Mouse (Mus musculus) lung, adult 18-20 months (tissue): ENCODE data around the gene Scnn1a.

Experiments used
- DNase-seq, 2 experiments: peaks; one replicate each; pipeline ENCODE4 v3.0.0; 2022; ENCODE audit warnings: mixed read lengths in 2 of 2

The Scnn1a gene

DNA sequence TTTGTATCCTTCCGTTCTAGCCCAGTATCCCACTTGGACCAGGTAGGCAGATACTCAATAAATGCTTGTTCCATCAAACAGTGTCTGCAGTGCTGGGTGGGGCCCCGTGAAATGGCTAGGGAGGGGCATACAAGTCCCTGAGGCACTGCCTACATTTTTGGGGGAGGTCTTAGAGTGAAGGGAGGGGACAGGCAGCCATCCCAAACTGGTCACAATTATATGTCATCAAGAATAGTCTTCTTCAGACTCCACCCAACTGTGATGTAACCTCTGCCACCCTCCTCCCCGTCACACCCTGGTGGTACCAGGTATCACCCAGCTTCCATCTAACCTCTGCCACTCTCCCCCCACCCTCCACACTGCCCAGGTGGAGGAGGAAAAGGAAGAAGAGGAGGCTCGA, 24.4 kb downstream of the Scnn1a start:
- no peak for DNase-seq

DNA sequence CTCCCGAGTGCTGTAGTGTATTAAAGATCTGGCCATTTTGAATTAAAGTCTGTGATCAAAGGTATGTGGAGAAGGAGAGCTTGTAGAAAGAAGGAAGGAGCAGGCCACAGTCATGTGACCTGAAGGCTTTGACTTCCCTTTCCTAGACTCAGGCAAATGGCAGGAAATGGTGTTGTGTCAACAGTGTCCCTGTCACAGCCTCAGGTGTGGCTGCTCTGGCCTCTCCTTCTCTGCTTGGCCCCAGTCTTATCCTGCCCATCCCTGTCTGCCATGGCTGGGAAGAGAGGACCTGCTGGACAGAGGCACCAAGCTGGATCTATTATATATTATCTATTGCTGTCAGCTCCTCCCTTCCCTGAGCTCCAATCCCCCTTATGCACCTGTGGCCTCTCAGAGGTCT, 25.2 kb downstream of the Scnn1a start:
- DNase-seq, result no peak

DNA sequence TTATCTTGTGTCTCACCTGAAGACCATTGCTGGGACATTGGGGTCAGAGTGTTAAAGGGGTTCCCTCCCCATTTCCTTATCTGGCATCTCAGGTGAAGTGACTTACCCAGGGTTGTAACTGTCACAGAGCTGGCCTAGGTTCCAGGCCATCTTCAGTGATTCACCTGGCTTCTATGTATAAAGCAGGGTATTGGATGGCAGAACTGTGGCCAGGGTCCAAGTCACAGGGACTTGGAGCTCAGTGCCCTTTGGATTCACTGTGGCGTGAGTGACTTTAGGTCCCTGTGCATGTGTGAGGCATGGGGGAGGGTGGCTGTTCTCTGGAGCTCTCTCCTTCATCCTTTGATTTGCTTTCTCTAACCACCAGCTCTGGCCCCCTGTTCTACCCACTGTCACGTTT, 25.6 kb downstream of the Scnn1a start:
- DNase-seq, result no peak

DNA sequence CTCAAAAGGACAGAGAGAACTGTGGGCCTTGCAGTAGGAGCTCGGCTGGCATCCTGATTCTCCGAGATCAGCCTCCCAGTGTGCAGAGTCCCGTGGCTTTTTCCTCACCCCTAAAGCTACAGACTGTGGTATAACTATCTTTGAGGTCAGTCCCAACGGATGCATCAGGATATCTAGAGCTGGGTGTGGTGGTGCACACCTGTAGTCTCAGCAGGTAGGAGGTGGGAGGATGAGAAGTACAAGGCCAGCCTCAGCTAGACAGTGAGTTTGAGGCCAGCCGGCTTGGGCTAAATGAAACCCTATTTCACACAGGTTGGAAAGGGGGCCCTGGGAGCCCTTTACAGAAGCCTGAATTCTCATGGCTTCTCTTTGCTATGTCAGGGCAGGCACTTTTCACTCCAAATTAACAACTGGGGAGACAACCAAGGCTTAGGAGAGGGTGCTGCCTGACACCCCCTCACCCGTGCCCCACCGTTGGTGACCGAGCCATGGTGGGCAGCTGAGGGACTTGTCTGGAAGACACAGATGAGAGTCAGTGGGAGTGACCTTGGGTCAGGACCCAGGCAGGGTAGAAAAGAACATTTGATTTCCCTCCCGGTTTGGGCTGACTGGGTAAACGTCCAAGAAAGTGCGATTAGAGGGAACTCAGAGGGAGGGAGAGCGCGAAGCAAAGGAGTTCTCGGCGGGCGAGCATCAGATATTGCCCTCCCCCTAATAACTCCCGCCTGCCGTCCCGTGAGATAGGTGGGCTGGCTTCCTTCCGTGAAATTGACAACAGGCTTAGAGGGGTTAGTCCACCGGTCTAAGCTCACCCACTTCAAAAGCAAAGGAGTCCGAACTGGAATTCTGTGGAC, 28.5 kb downstream of the Scnn1a start, which contains the start of gene Tnfrsf1a:
Gene Tnfrsf1a, plus strand, starts transcription at position 642 of the 854 bp plus-strand sequence.
- DNase-seq, result peak in 1 of 2 experiments; percentile 44

DNA sequence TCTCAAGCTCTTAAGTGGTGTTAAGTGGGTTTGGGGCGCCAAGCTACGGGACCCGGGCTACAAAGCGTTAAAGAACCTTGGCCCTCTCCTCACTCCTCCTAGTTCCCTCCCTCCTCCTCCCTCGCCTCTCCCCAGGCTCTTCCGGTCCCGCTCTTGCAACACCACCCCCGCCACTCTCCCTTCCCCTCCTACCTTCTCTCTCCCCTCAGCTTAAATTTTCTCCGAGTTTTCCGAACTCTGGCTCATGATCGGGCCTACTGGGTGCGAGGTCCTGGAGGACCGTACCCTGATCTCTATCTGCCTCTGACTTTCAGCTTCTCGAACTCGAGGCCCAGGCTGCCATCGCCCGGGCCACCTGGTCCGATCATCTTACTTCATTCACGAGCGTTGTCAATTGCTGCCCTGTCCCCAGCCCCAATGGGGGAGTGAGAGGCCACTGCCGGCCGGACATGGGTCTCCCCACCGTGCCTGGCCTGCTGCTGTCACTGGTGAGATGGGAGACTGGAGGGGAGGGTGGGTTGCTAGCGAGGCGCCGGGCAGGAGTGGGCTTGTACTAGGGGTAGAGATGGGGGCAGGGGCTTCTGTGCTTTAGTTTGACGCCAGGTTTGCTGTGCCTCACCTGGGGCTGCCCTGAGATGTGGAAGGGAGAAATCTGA, 29.2 kb downstream of the Scnn1a start:
- peak; percentile 81 to 87 for DNase-seq

DNA sequence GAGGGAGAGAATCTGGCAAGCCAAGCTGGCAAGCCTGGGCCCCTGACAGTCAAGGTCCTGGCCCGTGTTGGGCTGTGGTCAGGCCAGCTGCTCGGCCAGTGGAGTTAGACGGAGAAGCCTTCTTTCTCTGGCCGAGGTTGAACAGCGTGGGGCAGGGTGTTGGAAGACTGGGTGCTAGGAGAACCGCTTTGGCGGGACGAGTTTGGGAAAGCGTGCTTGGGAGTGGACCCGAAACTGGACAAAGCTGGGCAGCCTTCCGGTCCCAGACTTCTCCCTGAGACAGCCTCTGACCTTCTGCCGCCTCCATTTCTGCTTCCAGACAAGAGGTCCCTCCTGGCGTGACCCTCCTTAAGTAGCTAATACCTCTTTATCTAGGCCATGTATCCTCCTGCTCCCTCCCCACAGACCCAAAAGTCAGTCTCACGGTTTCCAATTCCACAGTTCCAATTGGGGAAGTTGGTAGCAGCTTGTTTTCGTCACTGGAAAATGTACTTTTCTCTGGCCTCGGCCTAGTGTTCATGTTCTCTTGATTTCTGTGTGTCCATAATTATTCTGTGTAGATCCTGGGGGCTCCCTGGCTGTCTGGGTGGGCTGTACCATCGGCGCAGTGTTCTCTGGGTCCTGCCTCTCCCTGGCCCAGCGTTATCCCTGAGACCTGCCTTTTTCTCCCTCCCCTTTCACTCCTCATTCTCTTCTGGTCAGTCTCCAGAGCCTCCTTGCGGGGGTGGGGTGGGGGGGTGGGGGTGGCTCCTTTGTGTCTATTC, 30.0 kb downstream of the Scnn1a start:
- peak; percentile 42 to 44 for DNase-seq

DNA sequence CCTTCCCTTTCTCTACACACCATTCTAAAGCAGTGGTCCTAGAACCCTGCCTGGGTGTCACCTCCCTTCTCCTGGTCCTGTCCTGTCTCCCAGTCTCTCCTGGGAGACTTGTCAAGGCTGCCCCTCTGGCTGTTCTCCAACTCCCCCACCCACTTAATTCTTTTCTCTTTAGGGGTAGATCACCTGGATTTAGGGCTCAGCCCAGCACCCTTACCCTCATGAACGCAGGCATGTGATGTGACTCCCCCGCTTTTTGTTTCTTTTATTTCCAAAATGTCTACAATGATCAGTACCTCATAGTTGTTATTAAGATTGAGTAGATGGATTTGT, 30.5 kb downstream of the Scnn1a start:
- DNase-seq, result no peak

DNA sequence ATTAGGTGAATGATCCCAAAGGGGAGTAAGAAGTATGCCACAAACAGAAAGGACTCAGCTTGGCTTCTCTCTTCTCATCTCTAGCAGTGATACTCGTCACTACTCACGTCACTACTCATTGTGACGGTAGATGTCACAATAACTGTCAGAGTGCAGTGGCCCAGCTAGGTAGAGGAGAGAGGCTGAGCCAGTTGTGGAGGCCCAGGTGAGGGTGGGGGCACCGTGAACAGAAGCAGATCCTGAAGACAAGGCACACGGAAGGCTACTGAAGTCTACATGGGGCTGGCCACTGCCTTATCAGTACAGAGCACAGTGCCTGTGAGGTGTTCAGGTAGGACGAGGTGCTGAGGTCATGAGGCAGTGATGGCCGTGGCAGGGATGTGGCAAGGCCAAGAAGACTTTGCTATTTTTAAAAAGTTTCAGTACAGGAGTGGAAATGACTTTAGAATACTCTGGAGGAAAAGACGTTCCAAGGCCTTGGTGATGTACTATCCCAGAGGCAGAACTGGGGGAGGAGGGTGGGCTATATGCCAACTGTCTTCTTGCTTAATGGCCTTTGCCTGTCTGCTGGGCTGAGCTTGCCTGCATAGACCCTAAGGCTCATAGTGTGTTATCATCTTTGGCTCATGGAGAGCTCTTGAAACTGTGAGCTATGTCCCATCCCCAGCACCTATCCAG, 31.0 kb downstream of the Scnn1a start:
- DNase-seq, result peak; percentile 52 to 64

DNA sequence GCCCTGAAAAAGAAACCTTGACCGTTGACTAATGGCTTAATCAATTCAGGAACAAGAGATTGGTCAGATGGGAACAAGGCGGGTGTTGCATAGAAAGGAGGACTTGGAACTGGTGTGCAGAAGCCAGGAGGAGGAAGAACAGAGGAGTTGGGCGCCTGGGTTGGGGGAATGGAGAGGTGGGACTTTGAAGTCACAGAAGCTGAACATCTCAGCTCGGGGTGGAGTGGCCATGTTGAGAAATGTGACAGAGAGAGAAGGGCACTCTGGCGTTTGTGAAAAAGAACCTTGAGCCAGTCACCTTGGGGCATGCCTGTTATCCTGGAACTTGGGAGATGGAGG, 31.6 kb downstream of the Scnn1a start:
- DNase-seq, result no peak

DNA sequence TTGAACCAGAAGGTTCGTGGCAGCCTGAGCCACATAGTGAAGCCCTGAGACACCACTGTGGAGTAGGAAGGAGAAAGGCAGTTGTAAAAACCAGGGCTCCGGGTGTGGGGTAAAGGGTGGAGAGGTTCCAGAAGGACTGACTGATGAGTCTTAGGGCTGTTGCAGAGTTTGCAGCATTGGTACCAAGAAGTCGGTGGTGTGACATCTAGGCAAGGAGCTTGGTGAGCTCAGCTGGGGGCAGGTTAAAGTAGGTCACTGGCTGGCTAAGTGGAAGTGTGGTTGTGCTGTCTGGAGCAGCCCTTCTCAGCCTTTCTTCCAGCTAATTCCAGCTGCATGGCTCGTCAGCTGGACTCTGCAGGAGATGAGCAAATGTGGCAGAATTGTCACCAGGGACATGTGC, 32.4 kb downstream of the Scnn1a start:
- DNase-seq, result no peak

DNA sequence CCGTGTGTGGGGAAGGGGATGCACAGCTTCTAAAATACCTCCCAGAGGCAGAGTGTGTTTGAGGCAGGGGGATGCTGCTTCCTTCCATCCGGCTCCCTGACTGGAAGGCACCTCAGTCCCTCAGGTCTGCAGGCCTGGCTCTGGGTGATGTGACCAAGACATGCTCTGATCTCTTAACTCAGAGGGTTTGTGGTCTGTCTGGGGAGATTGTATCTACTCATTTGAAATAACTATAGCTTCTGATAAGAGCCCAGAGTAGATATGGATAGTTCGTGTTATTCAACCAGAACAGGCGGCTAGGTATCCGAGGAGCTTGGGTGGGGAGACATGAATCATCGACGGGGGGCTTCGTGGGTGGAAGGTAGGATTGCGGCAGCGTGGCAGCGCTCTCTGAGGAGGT, 32.8 kb downstream of the Scnn1a start:
- no peak for DNase-seq

DNA sequence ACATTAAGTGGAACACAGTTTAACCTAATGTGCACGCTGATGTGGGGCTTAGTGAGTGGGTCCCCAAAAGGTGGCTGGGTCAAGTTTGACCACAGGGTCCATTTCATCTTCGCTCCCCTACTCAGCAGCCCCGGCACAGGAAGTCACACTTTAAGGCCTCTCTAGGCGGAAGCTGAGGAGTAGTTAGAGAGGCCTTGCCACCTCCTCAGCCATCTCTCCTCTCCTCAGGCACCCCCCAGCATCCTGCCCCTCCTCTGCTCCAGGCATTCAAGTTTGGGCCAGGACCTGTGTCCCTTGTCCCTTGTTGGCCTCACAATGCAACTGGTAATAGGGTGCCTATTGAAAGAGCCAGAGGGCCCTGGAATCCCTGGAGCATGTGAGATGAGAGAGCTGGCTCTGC, 33.2 kb downstream of the Scnn1a start:
- no peak for DNase-seq

DNA sequence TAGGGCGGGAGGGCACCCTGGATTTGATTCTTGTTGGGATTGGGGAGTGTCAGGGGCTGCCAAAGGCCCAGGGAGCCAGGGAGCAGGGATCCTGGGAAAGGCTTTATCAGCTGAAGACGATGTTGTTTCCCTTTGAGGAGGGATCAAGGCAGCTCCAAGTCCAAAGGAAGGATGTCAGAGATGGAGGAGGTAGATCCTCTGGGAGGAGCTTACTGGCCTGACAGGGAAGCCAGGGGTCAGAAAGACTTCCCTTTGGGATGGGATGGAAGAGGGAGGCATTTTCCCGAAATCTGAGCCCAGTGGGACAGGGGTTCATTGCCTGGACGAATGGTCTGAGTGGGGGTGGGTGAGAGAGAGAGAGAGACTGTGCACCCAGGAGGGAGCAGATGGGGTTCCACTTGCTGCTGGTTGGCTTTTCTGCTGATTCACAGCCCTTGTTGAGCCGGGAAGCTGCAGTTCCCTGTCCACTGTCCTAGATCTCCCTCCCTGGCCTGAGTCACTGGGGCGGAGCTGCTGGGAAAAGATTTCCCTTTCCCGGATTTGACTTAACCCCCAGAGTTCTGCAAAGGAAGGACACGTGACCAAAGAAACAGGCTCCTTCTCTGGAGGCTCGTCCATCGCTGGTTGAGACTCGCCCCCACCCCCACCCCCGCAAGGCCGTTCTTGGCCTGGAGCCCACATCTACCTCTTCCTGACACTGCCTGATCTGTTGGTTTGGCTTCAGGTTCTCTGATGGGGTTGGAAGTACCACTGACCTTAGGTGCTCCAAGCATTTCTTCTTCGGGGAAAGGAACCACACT, 34.1 kb downstream of the Scnn1a start:
- peak; percentile 80 to 81 for DNase-seq

DNA sequence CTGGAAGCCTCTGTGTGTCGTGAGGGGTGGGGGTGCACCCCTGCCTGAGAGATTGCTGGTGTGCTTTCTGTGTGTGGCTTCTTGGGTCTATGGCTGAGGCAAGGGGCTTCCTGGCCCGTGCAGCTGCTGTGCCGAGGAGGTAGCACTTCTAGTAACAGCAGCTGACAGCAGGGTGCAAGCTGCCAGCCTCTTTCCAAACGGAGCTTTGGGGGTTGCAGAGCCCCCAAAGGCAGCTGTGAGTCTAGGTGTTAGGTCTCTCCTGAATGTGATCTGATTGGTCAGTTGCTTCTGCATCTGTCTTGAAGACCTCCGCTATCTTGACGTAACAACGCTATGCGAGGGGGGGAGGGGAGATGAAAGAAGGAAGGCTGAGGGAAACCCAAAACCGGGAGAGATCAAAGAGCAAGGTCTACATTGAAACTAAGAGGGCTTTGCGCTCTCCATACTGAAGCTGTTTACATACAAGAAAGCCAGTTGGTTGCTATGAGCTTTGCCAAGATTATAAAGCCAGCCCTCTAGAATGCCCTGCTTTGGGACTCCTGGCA, 34.8 kb downstream of the Scnn1a start:
- no peak for DNase-seq

DNA sequence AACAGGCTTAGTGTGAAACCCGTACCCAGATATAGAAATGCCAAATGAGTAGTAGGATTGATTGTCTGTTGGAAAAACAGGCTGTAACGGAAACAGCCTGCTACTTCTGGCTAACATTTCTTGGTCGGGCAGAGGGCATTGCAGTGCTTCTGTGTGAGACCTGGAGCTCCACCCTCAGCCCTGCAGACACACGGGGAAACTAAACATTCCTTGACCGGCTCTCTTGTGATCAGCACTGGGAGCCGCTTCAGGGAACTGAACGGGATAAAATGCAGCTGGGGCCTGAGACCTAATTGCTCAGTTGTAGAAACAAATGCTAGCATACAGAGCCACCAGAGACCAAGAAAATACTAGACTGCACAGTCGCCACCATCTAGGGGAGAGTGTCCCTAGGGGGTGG, 35.8 kb downstream of the Scnn1a start:
- no peak for DNase-seq

DNA sequence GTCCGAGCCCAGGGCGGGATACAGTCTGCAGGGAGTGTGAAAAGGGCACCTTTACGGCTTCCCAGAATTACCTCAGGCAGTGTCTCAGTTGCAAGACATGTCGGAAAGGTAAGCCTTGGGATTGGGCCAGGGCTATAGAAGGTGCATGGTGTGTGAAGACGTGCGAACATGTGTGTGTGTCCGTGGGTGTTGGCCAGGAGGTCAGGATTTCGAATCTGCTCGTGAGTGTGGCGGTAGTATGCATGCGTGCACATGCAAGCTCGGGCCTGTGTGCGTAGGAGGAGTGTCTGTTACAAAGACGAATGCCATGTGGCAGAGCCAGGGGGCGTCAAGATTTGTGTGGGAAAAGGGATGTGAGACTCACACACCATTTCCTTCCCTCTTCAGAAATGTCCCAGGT, 36.9 kb downstream of the Scnn1a start:
- DNase-seq, result no peak

DNA sequence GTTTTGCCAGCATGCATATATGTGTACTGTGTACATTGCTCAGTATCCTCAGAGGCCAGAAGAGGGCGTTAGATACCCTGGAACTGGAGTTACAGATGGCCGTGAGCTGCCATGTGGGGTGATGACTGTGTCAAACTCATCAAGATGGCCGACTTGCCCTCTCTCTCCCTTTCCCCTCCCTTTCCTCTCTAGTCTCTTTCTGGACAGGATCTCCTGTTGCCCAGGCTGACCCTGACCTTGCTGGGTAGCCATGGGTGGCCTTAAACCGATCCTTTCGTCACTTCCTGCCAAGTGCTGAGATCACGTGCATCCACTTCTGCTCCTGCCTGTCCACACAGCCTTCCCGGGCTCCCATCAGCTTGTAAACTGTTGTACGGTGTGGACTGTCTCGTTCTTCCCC, 39.5 kb downstream of the Scnn1a start:
- DNase-seq, result no peak

DNA sequence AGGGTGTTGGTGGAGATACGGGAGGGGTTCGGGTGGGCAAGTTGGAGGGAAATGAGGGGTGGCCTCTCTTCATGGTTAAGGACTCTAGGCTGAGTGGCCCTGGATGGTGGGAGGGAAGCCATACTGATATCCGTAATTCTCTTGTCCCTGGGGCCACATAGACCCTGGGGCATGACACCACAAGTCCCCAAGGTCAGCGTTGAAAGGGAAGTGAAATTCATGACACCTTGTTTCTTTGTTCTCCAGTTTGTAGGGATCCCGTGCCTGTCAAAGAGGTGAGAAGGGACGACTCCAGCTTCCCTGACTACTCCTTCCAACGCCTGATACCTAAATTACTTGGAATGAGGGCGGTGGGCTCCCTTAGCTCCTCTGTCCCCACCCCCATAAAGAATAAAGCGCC, 40.4 kb downstream of the Scnn1a start:
- DNase-seq, result no peak

DNA sequence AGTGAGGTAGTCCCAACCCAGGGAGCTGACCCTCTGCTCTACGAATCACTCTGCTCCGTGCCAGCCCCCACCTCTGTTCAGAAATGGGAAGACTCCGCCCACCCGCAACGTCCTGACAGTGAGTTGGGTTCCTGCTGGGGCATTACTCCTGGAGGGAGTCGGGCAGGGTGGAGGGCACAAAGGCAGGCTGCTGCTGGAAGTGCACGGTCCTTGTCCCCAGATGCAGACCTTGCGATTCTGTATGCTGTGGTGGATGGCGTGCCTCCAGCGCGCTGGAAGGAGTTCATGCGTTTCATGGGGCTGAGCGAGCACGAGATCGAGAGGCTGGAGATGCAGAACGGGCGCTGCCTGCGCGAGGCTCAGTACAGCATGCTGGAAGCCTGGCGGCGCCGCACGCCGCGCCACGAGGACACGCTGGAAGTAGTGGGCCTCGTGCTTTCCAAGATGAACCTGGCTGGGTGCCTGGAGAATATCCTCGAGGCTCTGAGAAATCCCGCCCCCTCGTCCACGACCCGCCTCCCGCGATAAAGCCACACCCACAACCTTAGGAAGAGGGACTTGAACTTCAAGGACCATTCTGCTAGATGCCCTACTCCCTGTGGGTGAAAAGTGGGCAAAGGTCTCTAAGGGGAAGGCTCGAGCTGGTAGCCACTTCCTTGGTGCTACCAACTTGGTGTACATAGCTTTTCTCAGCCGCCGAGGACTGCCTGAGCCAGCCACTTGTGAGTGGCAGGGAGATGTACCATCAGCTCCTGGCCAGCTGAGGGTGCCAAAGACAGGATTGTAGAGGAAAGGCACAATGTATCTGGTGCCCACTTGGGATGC, 41.2 kb downstream of the Scnn1a start:
- peak; percentile 65 to 67 for DNase-seq

DNA sequence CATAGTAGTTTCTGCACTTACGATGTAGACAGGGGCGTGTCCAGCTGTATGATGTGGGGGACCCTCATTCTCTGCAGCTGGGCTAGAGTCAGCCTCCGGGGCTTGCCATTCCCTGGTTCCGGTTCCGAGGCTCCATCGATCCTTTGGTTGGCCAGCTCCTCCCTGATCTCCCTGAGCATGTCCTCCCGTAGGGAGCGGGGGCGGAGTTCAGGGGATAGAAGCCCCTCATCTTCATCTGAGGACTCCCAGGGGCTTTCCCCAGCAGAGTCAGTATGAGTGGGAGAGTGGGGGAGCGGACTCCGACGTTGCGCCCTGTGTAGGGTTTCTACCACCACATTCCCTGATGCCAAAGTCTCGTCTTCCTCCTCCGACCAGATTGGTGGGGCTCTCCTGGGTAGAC, 42.6 kb downstream of the Scnn1a start:
- no peak for DNase-seq
